30 mouse cellular contexts compared by ENCODE assay signal in genomic region chr1:187086027-187086426, GRCm38 (mm10).
"Had no signal": no experiment of that assay in that cellular context is flagged by ENCODE, and none has a peak within 500 bp of the region (broad histone marks: within the 10 kb centered on the region; RNA-seq: fewer than 3 reads in every experiment).

No protein-coding gene starts in this region.

- H3K27me3 ChIP-seq: limb, embryonic 12.5 days; limb, embryonic 13.5 days; limb, embryonic 15.5 days; liver, embryonic 12.5 days; liver, embryonic 13.5 days; liver, embryonic 15.5 days; lung, embryonic 15.5 days; megakaryocyte, embryonic 14.5 days; midbrain, embryonic 12.5 days; midbrain, embryonic 13.5 days; midbrain, embryonic 15.5 days; neural tube, embryonic 12.5 days had no signal

- ATAC-seq: liver, embryonic 12.5 days; liver, postnatal 0 days; lung, postnatal 0 days; midbrain, embryonic 13.5 days; midbrain, embryonic 15.5 days; midbrain, embryonic 16.5 days had no signal

- H3K4me1 ChIP-seq: limb, embryonic 10.5 days; limb, embryonic 12.5 days; limb, embryonic 13.5 days; limb, embryonic 15.5 days; liver, embryonic 12.5 days; liver, embryonic 13.5 days; liver, embryonic 15.5 days; lung, embryonic 15.5 days; megakaryocyte, embryonic 14.5 days; midbrain, embryonic 10.5 days; midbrain, embryonic 12.5 days; midbrain, embryonic 13.5 days; midbrain, embryonic 15.5 days; neural tube, embryonic 12.5 days had no signal

- H3K27ac ChIP-seq: limb, embryonic 10.5 days; limb, embryonic 12.5 days; limb, embryonic 13.5 days; limb, embryonic 15.5 days; liver, embryonic 12.5 days; liver, embryonic 13.5 days; liver, embryonic 14.5 days; liver, embryonic 15.5 days; lung, embryonic 15.5 days; macrophage; midbrain, embryonic 10.5 days; midbrain, embryonic 12.5 days; midbrain, embryonic 13.5 days; midbrain, embryonic 15.5 days; neural tube, embryonic 12.5 days had no signal

- DNase-seq: left cerebral cortex, postnatal 4 days; liver; liver, embryonic 13.5 days; liver, postnatal 0 days; lung, adult 18-20 months; lung, adult 2 months; lung, embryonic 14.5 days; lung, postnatal 10 days; lung, postnatal 14 days; lung, postnatal 36 days; lung, postnatal 4 days; midbrain, embryonic 14.5 days had no signal

- H3K36me3 ChIP-seq: limb, embryonic 10.5 days; limb, embryonic 12.5 days; limb, embryonic 13.5 days; limb, embryonic 15.5 days; liver, embryonic 12.5 days; liver, embryonic 13.5 days; liver, embryonic 15.5 days; lung, embryonic 15.5 days; midbrain, embryonic 10.5 days; midbrain, embryonic 12.5 days; midbrain, embryonic 13.5 days; midbrain, embryonic 15.5 days; neural tube, embryonic 12.5 days had no signal

- H3K9me3 ChIP-seq: limb, embryonic 10.5 days; limb, embryonic 13.5 days; limb, embryonic 15.5 days; liver, embryonic 12.5 days; liver, embryonic 13.5 days; liver, embryonic 15.5 days; lung, embryonic 15.5 days; midbrain, embryonic 10.5 days; midbrain, embryonic 12.5 days; midbrain, embryonic 13.5 days; midbrain, embryonic 15.5 days had no signal

- H3K4me3 ChIP-seq: limb, embryonic 10.5 days; limb, embryonic 12.5 days; limb, embryonic 13.5 days; limb, embryonic 15.5 days; liver, embryonic 12.5 days; liver, embryonic 13.5 days; liver, embryonic 15.5 days; lung, embryonic 15.5 days; megakaryocyte, embryonic 14.5 days; midbrain, embryonic 10.5 days; midbrain, embryonic 12.5 days; midbrain, embryonic 13.5 days; midbrain, embryonic 15.5 days; myocyte; neural tube, embryonic 12.5 days had no signal
